Mouse (Mus musculus) hindbrain, embryonic 14.5 days (tissue): ENCODE data around the gene Gm37240. TPM values are rescaled to one million over a fixed set of nuclear protein-coding genes. Genes with fewer than 3 reads are reported as not detected.

Source experiments
- ATAC-seq: fragments of 200-750 bp; cut with Nextera tagmentation; 2 replicates; pipeline ENCODE4 v1.8.0; 2017; ENCODE audit warnings: moderate number of reproducible peaks, mild to moderate bottlenecking, moderate TSS enrichment, moderate library complexity; ENCODE audit not compliant: low FRiP score
- DNase-seq: peaks from one replicate; pipeline ENCODE4 v3.0.0-alpha.2; 2015; ENCODE audit warnings: low spot score
- H3K27ac ChIP-seq: fragments of 300-500 bp; sonication (generic); 2 replicates; pipeline ENCODE4 v1.5.1; 2014; ENCODE audit warnings: mild to moderate bottlenecking, moderate library complexity
- H3K27me3 ChIP-seq: fragments of 300-500 bp; sonication (generic); 2 replicates; pipeline ENCODE4 v1.6.1; 2014; ENCODE audit warnings: mild to moderate bottlenecking, low read length, mixed read lengths; ENCODE audit not compliant: control insufficient read depth, insufficient read depth
- H3K36me3 ChIP-seq: fragments of 300-500 bp; sonication (generic); replicated peaks from 2 replicates; pipeline ENCODE4 v1.6.1; 2014; ENCODE audit not compliant: control insufficient read depth, insufficient read depth
- H3K4me1 ChIP-seq: fragments of 300-500 bp; sonication (generic); replicated peaks from 2 replicates; pipeline ENCODE4 v1.6.1; 2014; ENCODE audit warnings: antibody characterized with exemption, low read length, mixed read lengths; ENCODE audit not compliant: control insufficient read depth, insufficient read depth
- H3K4me2 ChIP-seq: fragments of 300-500 bp; sonication (generic); replicated peaks from 2 replicates; pipeline ENCODE4 v1.6.1; 2014; ENCODE audit warnings: mild to moderate bottlenecking, moderate library complexity
- H3K4me3 ChIP-seq: fragments of 300-500 bp; sonication (generic); replicated peaks from 2 replicates; pipeline ENCODE4 v1.5.1; 2014; ENCODE audit warnings: mild to moderate bottlenecking, low read length
- H3K9ac ChIP-seq: fragments of 300-500 bp; sonication (generic); 2 replicates; pipeline ENCODE4 v1.6.1; 2014
- H3K9me3 ChIP-seq: fragments of 300-500 bp; sonication (generic); 2 replicates; pipeline ENCODE4 v1.6.1; 2016; ENCODE audit warnings: low read length; ENCODE audit not compliant: control insufficient read depth
- WGBS: fragments of 180-500 bp; shearing (Covaris S2); extraction: QIAGEN DNeasy Blood & Tissue Kit; methylation state at CpG from one replicate; pipeline ENCODE4 v1.1.7; 2014; 5-methylcytosine and 5-hydroxymethylcytosine counted together
- polyA plus RNA-seq: library from polyadenylated mRNA; unstranded; fragments of >200 nt; fragmentation: Nextera tagmentation; extraction: Ambion mirVana; gene quantifications from 2 replicates; pipeline ENCODE4 v1.2.1, GENCODE M21; 2014

Gene Gm37240
- polyA plus RNA-seq, 1 experiment from 2014 or later = 0.94 TPM

DNA sequence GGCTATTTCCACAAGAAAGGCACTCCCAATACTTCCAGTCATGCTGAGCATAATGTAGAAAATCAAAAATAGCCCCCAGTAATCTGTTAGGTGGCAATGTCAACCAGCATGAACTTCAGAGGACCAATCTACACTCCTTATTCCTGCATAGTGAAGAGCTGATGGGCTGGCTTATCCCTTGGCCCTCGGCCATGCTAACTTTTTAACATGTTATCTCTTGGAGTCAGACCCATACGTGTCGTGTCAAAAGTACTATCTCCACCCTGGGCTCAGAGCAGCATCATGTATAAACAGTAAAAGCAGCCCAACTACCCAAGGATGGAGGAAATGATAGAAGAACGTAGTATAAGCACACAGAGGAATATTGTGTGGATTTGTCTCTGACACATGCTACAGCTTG, 1416.2 kb downstream of the Gm37240 start:
- Histone ChIP-seq H3K27ac (no peak overlapping the region), H3K27me3 (no peaks in the 10 kb centered on the region), H3K9ac (no peak overlapping the region), H3K4me1 (no peaks in the 10 kb centered on the region), H3K4me2 (no peak overlapping the region), H3K9me3 (no peaks in the 10 kb centered on the region), H3K36me3 (no peaks in the 10 kb centered on the region), H3K4me3 (no peak overlapping the region)
- no peak for ATAC-seq
- 89% methylated on average over 4 of the region's 4 CpGs for WGBS
- no peak for DNase-seq

DNA sequence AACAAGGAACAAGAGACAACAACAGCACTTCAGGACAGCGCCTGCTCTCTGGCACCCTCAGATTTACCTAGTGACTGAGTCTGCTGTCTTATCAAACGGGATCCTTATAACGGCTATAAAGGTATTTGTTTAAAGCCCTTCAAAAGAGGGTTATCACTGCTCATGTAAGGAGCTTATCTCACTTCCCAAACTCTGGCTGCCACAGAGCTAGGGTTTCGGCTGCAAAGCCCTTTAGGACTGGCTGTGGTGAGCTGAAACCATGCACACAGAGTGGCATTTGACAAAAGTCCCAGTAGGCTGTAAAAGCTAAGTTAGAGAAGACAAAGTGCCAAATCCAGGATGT, 1419.2 kb downstream of the Gm37240 start:
- Histone ChIP-seq H3K9me3 (no peaks in the 10 kb centered on the region), H3K36me3 (no peaks in the 10 kb centered on the region), H3K9ac (no peak overlapping the region), H3K4me3 (no peak overlapping the region), H3K4me1 (no peaks in the 10 kb centered on the region), H3K4me2 (no peak overlapping the region), H3K27ac (no peak overlapping the region), H3K27me3 (no peaks in the 10 kb centered on the region)
- no peak for ATAC-seq
- DNase-seq = no peak
- 38% methylated on average over 4 of the region's 4 CpGs for WGBS

- WGBS = 67% methylated on average over 10 of the region's 10 CpGs
Measured at GRCm38 (mm10) chr3:84467419-84468110, 1419.8 kb downstream of the Gm37240 start.

DNA sequence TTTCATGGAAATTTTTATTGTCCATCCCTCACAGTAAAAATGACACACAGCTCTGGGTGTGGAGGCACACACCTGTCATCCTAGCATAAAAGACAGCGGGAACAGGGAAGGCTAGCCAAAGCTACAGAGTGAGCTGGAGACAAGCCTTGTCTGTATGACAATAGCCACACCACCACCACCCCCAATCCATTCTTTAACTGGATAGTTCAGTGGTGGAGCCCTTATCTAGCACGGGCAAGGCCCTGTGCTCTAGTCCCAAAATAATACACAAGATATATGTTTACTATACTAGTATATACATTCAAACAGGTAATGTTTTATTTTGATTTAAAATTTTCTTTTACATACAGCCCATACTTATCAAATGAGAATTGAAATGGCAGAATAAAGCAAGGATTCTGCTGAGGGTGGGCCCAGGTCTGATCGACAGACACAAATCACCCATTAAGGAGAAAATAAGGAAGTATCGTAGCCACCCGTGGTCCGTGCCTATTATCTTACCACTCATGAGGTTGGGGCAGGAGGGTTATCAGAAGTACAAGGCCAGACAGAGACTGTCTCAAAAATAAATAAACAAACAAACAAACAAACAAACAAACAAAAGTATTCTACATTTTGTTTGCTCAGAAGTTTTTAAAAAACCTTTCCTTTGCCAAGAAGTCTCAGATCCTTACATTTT, 1421.4 kb downstream of the Gm37240 start:
- WGBS = 79% methylated on average over 6 of the region's 6 CpGs
- H3K4me3 ChIP-seq = no peak overlapping the region

More at GRCm38 (mm10) chr3:84467419-84468110, 1419.8 kb downstream of the Gm37240 start:
- Histone ChIP-seq H3K9ac (no peak overlapping the region), H3K4me3 (no peak overlapping the region), H3K27ac (no peak overlapping the region), H3K9me3 (no peaks in the 10 kb centered on the region), H3K4me2 (no peak overlapping the region), H3K27me3 (no peaks in the 10 kb centered on the region), H3K36me3 (no peaks in the 10 kb centered on the region), H3K4me1 (no peaks in the 10 kb centered on the region)
- no peak for ATAC-seq
- DNase-seq = no peak

GRCm38 (mm10) chr3:84461687-84462086, 1425.6 kb downstream of the Gm37240 start:
- no peaks in the 10 kb centered on the region for H3K9me3 ChIP-seq
- H3K36me3 ChIP-seq = no peaks in the 10 kb centered on the region
- DNase-seq (no peak), ATAC-seq (peak; percentile 37; the same call in 1 of the 2 replicates)
- H3K4me2 ChIP-seq = no peak overlapping the region
- H3K27me3 ChIP-seq = no peaks in the 10 kb centered on the region
- H3K27ac ChIP-seq = no peak overlapping the region
- WGBS = 38% methylated on average over 4 of the region's 4 CpGs
- no peak overlapping the region for H3K9ac ChIP-seq
- H3K4me3 ChIP-seq = no peak overlapping the region
- no peaks in the 10 kb centered on the region for H3K4me1 ChIP-seq

More for the DNA sequence above, 1421.4 kb downstream of the Gm37240 start:
- H3K9me3 ChIP-seq = no peaks in the 10 kb centered on the region
- H3K4me1 ChIP-seq = no peaks in the 10 kb centered on the region
- H3K36me3 ChIP-seq = no peaks in the 10 kb centered on the region
- no peaks in the 10 kb centered on the region for H3K27me3 ChIP-seq
- H3K9ac ChIP-seq = no peak overlapping the region
- no peak for ATAC-seq
- H3K27ac ChIP-seq = no peak overlapping the region
- DNase-seq = no peak
- no peak overlapping the region for H3K4me2 ChIP-seq

GRCm38 (mm10) chr3:84460952-84461351, 1426.4 kb downstream of the Gm37240 start:
- no peak overlapping the region for H3K9ac ChIP-seq
- ATAC-seq (peak; percentile 46; the same call in 1 of the 2 replicates), DNase-seq (no peak)
- no peaks in the 10 kb centered on the region for H3K9me3 ChIP-seq
- no peak overlapping the region for H3K4me3 ChIP-seq
- 41% methylated on average over 12 of the region's 12 CpGs for WGBS
- H3K27me3 ChIP-seq = no peaks in the 10 kb centered on the region
- H3K36me3 ChIP-seq = no peaks in the 10 kb centered on the region
- H3K4me1 ChIP-seq = no peaks in the 10 kb centered on the region
- no peak overlapping the region for H3K27ac ChIP-seq
- no peak overlapping the region for H3K4me2 ChIP-seq

DNA sequence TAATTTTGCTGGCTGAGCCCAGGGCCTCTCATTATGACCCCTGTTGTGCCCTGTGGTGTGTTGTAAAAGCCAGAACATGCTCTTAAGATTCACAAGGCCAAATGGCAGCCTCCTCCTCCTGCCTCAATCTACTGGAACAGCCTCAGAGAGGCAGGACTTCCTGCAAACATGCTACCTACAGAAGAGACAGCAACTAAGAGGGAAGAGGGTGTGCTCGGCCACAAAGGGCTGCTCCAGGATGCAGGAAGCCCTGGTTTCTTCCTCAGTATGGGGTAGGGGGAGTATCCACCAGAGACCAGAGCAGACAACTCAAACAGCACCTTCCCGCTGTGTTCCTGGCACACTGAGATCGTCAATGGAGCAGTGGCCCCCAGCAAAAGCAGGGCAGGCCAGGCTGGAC, 1426.8 kb downstream of the Gm37240 start:
- Histone ChIP-seq H3K4me1 (no peaks in the 10 kb centered on the region), H3K27me3 (no peaks in the 10 kb centered on the region), H3K36me3 (no peaks in the 10 kb centered on the region), H3K4me2 (no peak overlapping the region), H3K9ac (no peak overlapping the region), H3K9me3 (no peaks in the 10 kb centered on the region), H3K27ac (no peak overlapping the region), H3K4me3 (no peak overlapping the region)
- ATAC-seq (no peak), DNase-seq (no peak)
- 40% methylated on average over 3 of the region's 3 CpGs for WGBS

GRCm38 (mm10) chr3:84455733-84456417, 1431.4 kb downstream of the Gm37240 start:
- 77% methylated on average over 12 of the region's 12 CpGs for WGBS
- H3K4me3 ChIP-seq = no peak overlapping the region
- H3K36me3 ChIP-seq = no peaks in the 10 kb centered on the region
- no peak overlapping the region for H3K27ac ChIP-seq
- DNase-seq = no peak
- no peak for ATAC-seq
- no peaks in the 10 kb centered on the region for H3K4me1 ChIP-seq
- no peak overlapping the region for H3K4me2 ChIP-seq
- no peaks in the 10 kb centered on the region for H3K9me3 ChIP-seq
- no peak overlapping the region for H3K9ac ChIP-seq
- no peaks in the 10 kb centered on the region for H3K27me3 ChIP-seq

- H3K36me3 ChIP-seq = 0 out of 2 replicates have a peak, but pooled peaks cover 4% of the 10 kb centered on the region
- 0 out of 2 replicates have a peak, but pooled peaks cover 5% of the 10 kb centered on the region for H3K27me3 ChIP-seq
- no peak overlapping the region for H3K4me3 ChIP-seq
- no peak overlapping the region for H3K27ac ChIP-seq
- no peaks in the 10 kb centered on the region for H3K4me1 ChIP-seq
- no peak overlapping the region for H3K9ac ChIP-seq
- no peak overlapping the region for H3K4me2 ChIP-seq
- no peak for ATAC-seq
- H3K9me3 ChIP-seq = no peaks in the 10 kb centered on the region
- WGBS = 67% methylated on average over 3 of the region's 3 CpGs
- DNase-seq = no peak
Measured at GRCm38 (mm10) chr3:84450651-84451050, 1436.7 kb downstream of the Gm37240 start.
